Mouse (Mus musculus) limb, embryonic 10.5 days (tissue): ENCODE measurements around the gene Atp5k. TPM values are rescaled to one million over a fixed set of nuclear protein-coding genes. Genes with fewer than 3 reads are reported as not detected.

Experiments
- DNase-seq: peaks from one replicate; pipeline ENCODE4 v3.0.0-alpha.2; 2017; ENCODE audit warnings: low spot score
- H3K27ac ChIP-seq: fragments of 300-500 bp; sonication (generic); 2 replicates; pipeline ENCODE4 v1.5.1; 2016; ENCODE audit warnings: mild to moderate bottlenecking
- H3K27me3 ChIP-seq: fragments of 300-500 bp; sonication (generic); 2 replicates; pipeline ENCODE4 v1.6.1; 2016; ENCODE audit warnings: low read depth, mild to moderate bottlenecking; ENCODE audit not compliant: poor library complexity, severe bottlenecking
- H3K36me3 ChIP-seq: fragments of 300-500 bp; sonication (generic); 2 replicates; pipeline ENCODE4 v1.6.1; 2016; ENCODE audit warnings: mild to moderate bottlenecking, moderate library complexity
- H3K4me1 ChIP-seq: fragments of 300-500 bp; sonication (generic); 2 replicates; pipeline ENCODE4 v1.6.1; 2016
- H3K4me3 ChIP-seq: fragments of 300-500 bp; sonication (generic); 2 replicates; pipeline ENCODE4 v1.5.1; 2016; ENCODE audit warnings: mild to moderate bottlenecking, moderate library complexity
- H3K9me3 ChIP-seq: fragments of 300-500 bp; sonication (generic); replicated peaks from 2 replicates; pipeline ENCODE4 v1.6.1; 2016; ENCODE audit warnings: mild to moderate bottlenecking
- WGBS: fragments of 180-500 bp; shearing (Covaris S2); methylation state at CpG from one replicate; pipeline ENCODE4 v1.1.7; 2016; 5-methylcytosine and 5-hydroxymethylcytosine counted together
- polyA plus RNA-seq: library from polyadenylated mRNA; unstranded; fragments of >200 nt; fragmentation: Nextera tagmentation; extraction: Ambion mirVana; gene quantifications from 2 replicates; pipeline ENCODE4 v1.2.1, GENCODE M21; 2016

The Atp5k gene
- polyA plus RNA-seq: 385 and 399 TPM in 2 replicates

DNA sequence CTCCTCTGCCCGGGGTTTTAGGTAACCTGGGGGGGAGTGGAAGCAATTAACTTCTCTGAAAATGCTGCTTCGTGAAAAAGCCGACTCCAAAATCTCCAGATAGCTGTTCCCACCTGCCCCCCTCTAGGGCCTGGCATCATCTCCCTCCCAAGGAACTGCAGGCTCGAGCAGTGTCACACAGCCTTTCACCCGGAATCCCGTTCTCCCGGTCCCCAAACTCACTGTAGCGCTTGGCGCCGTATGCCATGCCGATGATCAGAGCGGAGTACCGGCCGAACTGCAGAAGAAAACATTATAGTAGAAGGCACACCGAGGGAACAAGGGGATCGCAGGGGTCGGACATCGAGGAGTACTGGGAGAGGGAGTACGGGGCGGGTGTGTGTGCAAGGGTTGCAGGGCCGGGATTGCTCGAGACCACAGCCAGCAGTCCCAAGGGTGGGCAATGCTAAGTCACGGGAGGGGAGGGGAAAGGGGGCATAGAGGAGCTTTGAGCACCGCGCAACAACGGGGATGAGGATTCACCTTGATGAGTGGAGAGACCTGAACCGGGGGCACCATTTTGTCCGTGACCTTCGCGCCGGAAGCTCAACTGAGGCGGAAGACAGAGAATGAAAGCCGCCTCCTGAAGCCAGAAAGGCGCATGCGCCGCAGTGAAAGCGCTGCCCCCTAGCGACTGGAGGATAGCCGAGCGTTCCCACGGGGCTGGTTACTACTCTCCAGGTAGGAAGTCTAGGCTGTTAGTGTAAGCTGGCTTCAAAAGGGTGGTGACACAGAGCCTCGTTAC, at the start of gene Atp5k:
Atp5k (minus strand) TSS at position 645 of the 784 bp plus-strand sequence.
- no peaks in the 10 kb centered on the region for H3K9me3 ChIP-seq
- H3K27me3 ChIP-seq: 0 out of 2 replicates have a peak, but pooled peaks cover 7% of the 10 kb centered on the region
- peaks cover 15% of the 10 kb centered on the region for H3K4me1 ChIP-seq
- DNase-seq: peak; percentile 94
- H3K36me3 ChIP-seq: peaks cover 34% of the 10 kb centered on the region
- WGBS: under 1% methylated on average over 42 of the region's 42 CpGs
- H3K4me3 ChIP-seq: peak within 1 kb of the TSS; percentile 89
- peak within 1 kb of the TSS; percentile 92 for H3K27ac ChIP-seq

DNA sequence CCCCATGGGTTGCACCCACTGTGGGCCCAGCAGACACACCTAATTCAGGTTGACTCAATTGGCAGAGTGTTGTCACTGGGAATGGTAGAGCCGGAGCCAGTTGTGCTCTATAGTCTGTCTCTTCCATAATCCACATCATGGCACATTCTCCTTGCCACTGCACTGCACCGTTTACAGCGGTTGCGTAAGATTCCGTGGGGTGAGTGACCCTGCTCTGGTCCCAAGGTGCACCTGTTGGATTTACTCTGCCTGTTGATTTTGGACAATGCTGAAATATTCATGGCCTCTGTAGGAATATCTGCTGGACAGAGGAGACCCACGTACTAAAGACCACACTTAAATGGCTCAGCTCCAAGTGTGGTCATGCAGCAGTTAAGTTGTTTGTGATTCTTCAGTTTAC, 48.8 kb upstream of the Atp5k start:
- Histone ChIP-seq H3K27me3 (no peaks in the 10 kb centered on the region), H3K4me1 (no peaks in the 10 kb centered on the region), H3K4me3 (no peak overlapping the region), H3K9me3 (no peaks in the 10 kb centered on the region), H3K36me3 (peaks cover 80% of the 10 kb centered on the region), H3K27ac (no peak overlapping the region)
- 95% methylated on average over 6 of the region's 6 CpGs for WGBS
- DNase-seq: no peak

GRCm38 (mm10) chr5:108475977-108476376, 41.7 kb upstream of the Atp5k start:
- WGBS: 90% methylated on average over 3 of the region's 3 CpGs
- Histone ChIP-seq H3K27me3 (no peaks in the 10 kb centered on the region), H3K4me1 (no peaks in the 10 kb centered on the region), H3K36me3 (peaks cover 92% of the 10 kb centered on the region), H3K9me3 (no peaks in the 10 kb centered on the region), H3K4me3 (no peak overlapping the region), H3K27ac (no peak overlapping the region)
- no peak for DNase-seq

DNA sequence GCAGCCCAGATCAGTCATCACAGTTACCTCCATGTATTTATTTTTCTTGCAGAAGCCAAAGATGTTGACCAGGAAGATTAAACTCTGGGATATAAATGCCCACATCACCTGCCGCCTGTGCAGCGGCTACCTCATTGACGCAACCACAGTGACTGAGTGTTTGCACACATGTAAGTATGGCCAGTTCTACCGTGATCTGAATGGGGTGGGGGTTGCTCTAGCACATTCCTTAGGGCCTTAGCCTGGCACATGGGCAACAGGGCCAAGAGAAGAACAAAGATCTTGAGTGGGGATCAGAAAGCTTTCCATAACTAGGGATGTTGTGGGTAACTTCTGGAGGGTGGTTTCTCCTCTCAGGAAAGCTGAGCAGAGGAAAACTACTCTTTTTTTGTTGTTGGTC, 39.5 kb upstream of the Atp5k start:
- H3K4me3 ChIP-seq: no peak overlapping the region
- no peaks in the 10 kb centered on the region for H3K27me3 ChIP-seq
- H3K36me3 ChIP-seq: peaks cover 84% of the 10 kb centered on the region
- DNase-seq: no peak
- WGBS: 89% methylated on average over 4 of the region's 4 CpGs
- H3K9me3 ChIP-seq: no peaks in the 10 kb centered on the region
- no peak overlapping the region for H3K27ac ChIP-seq
- no peaks in the 10 kb centered on the region for H3K4me1 ChIP-seq

- no peak overlapping the region for H3K4me3 ChIP-seq
- H3K27me3 ChIP-seq: no peaks in the 10 kb centered on the region
- no peak for DNase-seq
- no peak overlapping the region for H3K27ac ChIP-seq
- H3K4me1 ChIP-seq: no peaks in the 10 kb centered on the region
- peaks cover 65% of the 10 kb centered on the region for H3K36me3 ChIP-seq
- no peaks in the 10 kb centered on the region for H3K9me3 ChIP-seq
- 80% methylated on average over 7 of the region's 7 CpGs for WGBS
Measured at GRCm38 (mm10) chr5:108469617-108470016, 35.4 kb upstream of the Atp5k start.

GRCm38 (mm10) chr5:108466647-108467046, 32.4 kb upstream of the Atp5k start:
- peaks cover 35% of the 10 kb centered on the region for H3K36me3 ChIP-seq
- DNase-seq: no peak
- H3K4me3 ChIP-seq: no peak overlapping the region
- H3K27ac ChIP-seq: no peak overlapping the region
- 96% methylated on average over 1 of the region's 1 CpGs for WGBS
- H3K9me3 ChIP-seq: no peaks in the 10 kb centered on the region
- no peaks in the 10 kb centered on the region for H3K27me3 ChIP-seq
- peaks cover 22% of the 10 kb centered on the region for H3K4me1 ChIP-seq

- Histone ChIP-seq H3K36me3 (peaks cover 28% of the 10 kb centered on the region), H3K4me3 (no peak overlapping the region), H3K4me1 (peaks cover 27% of the 10 kb centered on the region), H3K9me3 (no peaks in the 10 kb centered on the region), H3K27ac (no peak overlapping the region), H3K27me3 (no peaks in the 10 kb centered on the region)
- 88% methylated on average over 6 of the region's 6 CpGs for WGBS
- DNase-seq: no peak
Measured at GRCm38 (mm10) chr5:108465131-108465891, 31.1 kb upstream of the Atp5k start.

GRCm38 (mm10) chr5:108462446-108462845, 28.2 kb upstream of the Atp5k start:
- peaks cover 13% of the 10 kb centered on the region for H3K27me3 ChIP-seq
- H3K4me3 ChIP-seq: peak overlapping the region; percentile 88
- H3K27ac ChIP-seq: peak overlapping the region; percentile 98
- no peaks in the 10 kb centered on the region for H3K9me3 ChIP-seq
- peaks cover 27% of the 10 kb centered on the region for H3K4me1 ChIP-seq
- WGBS: 60% methylated on average over 4 of the region's 4 CpGs
- peak; percentile 33 for DNase-seq
- peaks cover 14% of the 10 kb centered on the region for H3K36me3 ChIP-seq

- H3K27ac ChIP-seq: peak within 1 kb of the TSS; percentile 98
- no peaks in the 10 kb centered on the region for H3K9me3 ChIP-seq
- H3K27me3 ChIP-seq: peaks cover 13% of the 10 kb centered on the region
- H3K4me1 ChIP-seq: peaks cover 27% of the 10 kb centered on the region
- peak within 1 kb of the TSS; percentile 88 for H3K4me3 ChIP-seq
- peak; percentile 98 for DNase-seq
- H3K36me3 ChIP-seq: peaks cover 7% of the 10 kb centered on the region; the same call in 1 of the 2 replicates
- WGBS: under 1% methylated on average over 50 of the region's 62 CpGs
Measured at GRCm38 (mm10) chr5:108461082-108462065, 27.1 kb upstream of the Atp5k start, which contains the start of gene Pcgf3. Pcgf3 (plus strand) TSS chr5:108461232.

DNA sequence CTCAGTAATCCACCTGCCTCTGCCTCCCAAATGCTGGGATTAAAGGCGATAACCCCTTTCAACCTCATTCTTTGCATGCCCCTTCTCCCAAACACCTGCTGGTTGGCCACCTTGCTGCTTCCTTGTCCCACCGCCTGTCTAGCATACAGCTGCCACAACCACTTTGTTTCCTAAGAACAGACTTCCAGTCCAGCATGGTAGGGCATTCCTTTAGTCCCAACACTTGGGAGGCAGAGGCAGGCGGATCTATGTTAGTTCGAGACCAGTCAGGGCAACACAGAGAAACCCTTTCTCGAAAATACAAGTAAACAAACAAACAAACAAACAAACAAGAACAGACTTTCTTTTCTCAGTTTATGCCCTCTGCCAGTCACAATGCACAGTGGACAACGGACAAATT, 26.2 kb upstream of the Atp5k start:
- 41% methylated on average over 6 of the region's 6 CpGs for WGBS
- peak overlapping the region; percentile 88 for H3K4me3 ChIP-seq
- peaks cover 4% of the 10 kb centered on the region; the same call in 1 of the 2 replicates for H3K36me3 ChIP-seq
- no peaks in the 10 kb centered on the region for H3K9me3 ChIP-seq
- H3K4me1 ChIP-seq: peaks cover 27% of the 10 kb centered on the region
- peaks cover 13% of the 10 kb centered on the region for H3K27me3 ChIP-seq
- H3K27ac ChIP-seq: no peak overlapping the region
- no peak for DNase-seq

DNA sequence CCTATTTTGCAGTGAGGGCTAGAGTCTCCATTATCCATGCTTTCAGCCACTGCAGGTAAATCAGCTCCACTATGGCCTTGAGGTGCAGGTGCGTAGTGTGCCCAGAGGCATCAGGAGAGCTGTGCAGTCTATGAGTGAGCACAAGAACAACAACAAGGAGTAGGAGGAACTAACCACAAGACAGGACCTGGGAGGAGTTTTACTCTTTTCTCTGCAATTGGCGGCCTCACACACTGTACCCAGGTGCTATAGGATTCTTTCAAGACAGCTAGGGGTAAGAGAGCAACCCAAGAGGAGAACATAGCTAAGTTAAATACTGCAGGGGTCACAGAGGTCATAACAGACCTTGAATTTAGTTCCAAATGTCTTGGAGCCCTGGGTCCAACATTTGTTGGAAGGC, 24.5 kb upstream of the Atp5k start:
- H3K27ac ChIP-seq: no peak overlapping the region
- H3K36me3 ChIP-seq: no peaks in the 10 kb centered on the region
- DNase-seq: no peak
- peaks cover 13% of the 10 kb centered on the region for H3K27me3 ChIP-seq
- WGBS: 75% methylated on average over 2 of the region's 2 CpGs
- peaks cover 21% of the 10 kb centered on the region for H3K4me1 ChIP-seq
- H3K4me3 ChIP-seq: no peak overlapping the region
- H3K9me3 ChIP-seq: no peaks in the 10 kb centered on the region

GRCm38 (mm10) chr5:108454094-108454493, 19.8 kb upstream of the Atp5k start:
- Histone ChIP-seq H3K27ac (no peak overlapping the region), H3K27me3 (peaks cover 17% of the 10 kb centered on the region), H3K4me3 (no peak overlapping the region), H3K4me1 (peaks cover 5% of the 10 kb centered on the region), H3K9me3 (no peaks in the 10 kb centered on the region), H3K36me3 (no peaks in the 10 kb centered on the region)
- WGBS: 60% methylated on average over 3 of the region's 3 CpGs
- DNase-seq: no peak
